Mouse (Mus musculus): ENCODE results near the gene Prr19. TPM values are rescaled to one million over a fixed set of nuclear protein-coding genes. Genes with fewer than 3 reads are reported as not detected.
"Not testable (repeated sequence)": the region's sequence is repeated elsewhere in the genome, so short reads cannot be mapped to it uniquely, and the experiment has no call there.

The Prr19 gene
- polyA plus RNA-seq, 1 experiment = not detected

- peaks cover 11% of the 10 kb centered on the region for H3K4me1 ChIP-seq (ENCODE audit: control insufficient read depth, insufficient read depth, low read length)
- peak within 1 kb of the TSS; percentile 50 for H3K27ac ChIP-seq (ENCODE audit: insufficient read depth, low read depth, low read length)
- peak within 1 kb of the TSS; percentile 77 for H3K4me3 ChIP-seq (ENCODE audit: insufficient read depth, low read length)
- TF ChIP-seq CTCF (IDR thresholded peaks at IDR 0.05; ENCODE audit: low read depth, low read length) (peak; percentile 49; the same call in 1 of the 2 replicates), POLR2A (IDR thresholded peaks at IDR 0.05; ENCODE audit: borderline replicate concordance, low read depth, low read length) (no peak)
Measured at GRCm38 (mm10) chr7:25316532-25317445, 15.6 kb downstream of the Prr19 start, which contains the start of gene Megf8. Megf8 (plus strand) TSS chr7:25317164.

GRCm38 (mm10) chr7:25317446-25317999 lies 16.3 kb downstream of the Prr19 start:
- TF ChIP-seq POLR2A (IDR thresholded peaks at IDR 0.05; ENCODE audit: borderline replicate concordance, low read depth, low read length) = no peak
- TF ChIP-seq CTCF (IDR thresholded peaks at IDR 0.05; ENCODE audit: low read depth, low read length) = no peak
- Histone ChIP-seq H3K27ac (ENCODE audit: insufficient read depth, low read depth, low read length) (no peak overlapping the region), H3K4me1 (ENCODE audit: control insufficient read depth, insufficient read depth, low read length) (peaks cover 11% of the 10 kb centered on the region), H3K4me3 (ENCODE audit: insufficient read depth, low read length) (peak overlapping the region; percentile 77)

GRCm38 (mm10) chr7:25322058-25322484 lies 20.9 kb downstream of the Prr19 start:
- no peak for TF ChIP-seq POLR2A (IDR thresholded peaks at IDR 0.05; ENCODE audit: borderline replicate concordance, low read depth, low read length)
- no peak for TF ChIP-seq CTCF (IDR thresholded peaks at IDR 0.05; ENCODE audit: low read depth, low read length)
- H3K4me3 ChIP-seq (ENCODE audit: insufficient read depth, low read length) = no peak overlapping the region
- no peak overlapping the region for H3K27ac ChIP-seq (ENCODE audit: insufficient read depth, low read depth, low read length)

GRCm38 (mm10) chr7:25323219-25323618 lies 22.0 kb downstream of the Prr19 start:
- TF ChIP-seq CTCF (IDR thresholded peaks at IDR 0.05; ENCODE audit: low read depth, low read length) (no peak), POLR2A (IDR thresholded peaks at IDR 0.05; ENCODE audit: borderline replicate concordance, low read depth, low read length) (no peak)
- H3K4me3 ChIP-seq (ENCODE audit: insufficient read depth, low read length) = no peak overlapping the region
- H3K27ac ChIP-seq (ENCODE audit: insufficient read depth, low read depth, low read length) = no peak overlapping the region
- H3K4me1 ChIP-seq (ENCODE audit: control insufficient read depth, insufficient read depth, low read length) = peaks cover 10% of the 10 kb centered on the region

More at GRCm38 (mm10) chr7:25322058-25322484, 20.9 kb downstream of the Prr19 start:
- H3K4me1 ChIP-seq (ENCODE audit: control insufficient read depth, insufficient read depth, low read length) = peaks cover 15% of the 10 kb centered on the region

- not testable (repeated sequence) for H3K4me1 ChIP-seq (ENCODE audit: control insufficient read depth, insufficient read depth, low read length); H3K27ac ChIP-seq (ENCODE audit: insufficient read depth, low read depth, low read length)
Measured at GRCm38 (mm10) chr7:25325431-25325830, 24.2 kb downstream of the Prr19 start.

GRCm38 (mm10) chr7:25326233-25326632 lies 25.0 kb downstream of the Prr19 start:
- H3K4me3 ChIP-seq (ENCODE audit: insufficient read depth, low read length) = no peak overlapping the region
- no peak overlapping the region for H3K27ac ChIP-seq (ENCODE audit: insufficient read depth, low read depth, low read length)
- peaks cover 10% of the 10 kb centered on the region for H3K4me1 ChIP-seq (ENCODE audit: control insufficient read depth, insufficient read depth, low read length)
- no peak for TF ChIP-seq POLR2A (IDR thresholded peaks at IDR 0.05; ENCODE audit: borderline replicate concordance, low read depth, low read length)
- no peak for TF ChIP-seq CTCF (IDR thresholded peaks at IDR 0.05; ENCODE audit: low read depth, low read length)

More at GRCm38 (mm10) chr7:25325431-25325830, 24.2 kb downstream of the Prr19 start:
- not testable (repeated sequence) for H3K4me3 ChIP-seq (ENCODE audit: insufficient read depth, low read length)

- H3K27ac ChIP-seq (ENCODE audit: insufficient read depth, low read depth, low read length) = no peak overlapping the region
- no peaks in the 10 kb centered on the region for H3K4me1 ChIP-seq (ENCODE audit: control insufficient read depth, insufficient read depth, low read length)
- no peak overlapping the region for H3K4me3 ChIP-seq (ENCODE audit: insufficient read depth, low read length)
- TF ChIP-seq POLR2A (IDR thresholded peaks at IDR 0.05; ENCODE audit: borderline replicate concordance, low read depth, low read length) = no peak
- TF ChIP-seq CTCF (IDR thresholded peaks at IDR 0.05; ENCODE audit: low read depth, low read length) = peak; percentile 62
Measured at GRCm38 (mm10) chr7:25333596-25334307, 32.5 kb downstream of the Prr19 start.

- Histone ChIP-seq H3K27ac (ENCODE audit: insufficient read depth, low read depth, low read length) (no peak overlapping the region), H3K4me3 (ENCODE audit: insufficient read depth, low read length) (no peak overlapping the region), H3K4me1 (ENCODE audit: control insufficient read depth, insufficient read depth, low read length) (no peaks in the 10 kb centered on the region)
- TF ChIP-seq POLR2A (IDR thresholded peaks at IDR 0.05; ENCODE audit: borderline replicate concordance, low read depth, low read length) (no peak), CTCF (IDR thresholded peaks at IDR 0.05; ENCODE audit: low read depth, low read length) (no peak)
Measured at GRCm38 (mm10) chr7:25334472-25334871, 33.3 kb downstream of the Prr19 start.

GRCm38 (mm10) chr7:25339329-25339728 lies 38.1 kb downstream of the Prr19 start:
- H3K4me1 ChIP-seq (ENCODE audit: control insufficient read depth, insufficient read depth, low read length) = no peaks in the 10 kb centered on the region
- TF ChIP-seq CTCF (IDR thresholded peaks at IDR 0.05; ENCODE audit: low read depth, low read length) (no peak), POLR2A (IDR thresholded peaks at IDR 0.05; ENCODE audit: borderline replicate concordance, low read depth, low read length) (no peak)

More at GRCm38 (mm10) chr7:25339329-25339728, 38.1 kb downstream of the Prr19 start:
- Histone ChIP-seq H3K27ac (ENCODE audit: insufficient read depth, low read depth, low read length) (no peak overlapping the region), H3K4me3 (ENCODE audit: insufficient read depth, low read length) (no peak overlapping the region)
